9 mouse cellular contexts compared by ENCODE assay signal in the genomic region with DNA sequence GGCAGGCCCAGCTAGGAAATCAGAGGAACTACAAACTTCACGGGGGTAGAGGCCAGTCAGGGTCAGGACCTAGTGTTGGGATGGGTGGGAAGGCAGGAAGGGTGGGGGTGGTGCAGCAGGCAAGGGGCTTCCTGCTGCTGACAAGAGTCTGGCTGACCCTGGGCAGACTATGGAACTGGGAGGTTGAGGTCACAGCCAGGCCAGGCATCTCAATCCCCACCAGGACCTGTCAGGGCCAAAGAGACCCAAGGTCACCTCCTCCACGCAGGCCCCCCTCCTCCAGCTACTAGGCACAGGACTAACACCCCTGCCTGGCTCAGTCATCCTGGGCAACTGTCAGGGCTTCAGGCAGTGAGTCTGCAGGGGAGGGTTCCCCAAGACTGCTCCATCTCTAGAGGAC. TPM values are rescaled to one million over a fixed set of nuclear protein-coding genes. Genes with fewer than 3 reads are reported as not detected.
DNase-seq lines count a peak whose midpoint lies in the region; ATAC-seq and TF ChIP-seq lines count a peak whose summit lies in the region.
"Had no signal": no experiment of that assay in that cellular context is flagged by ENCODE, and none has a peak within 500 bp of the region (broad histone marks: within the 10 kb centered on the region; RNA-seq: fewer than 3 reads in every experiment).

No protein-coding gene starts in this region.

- no peak for DNase-seq in lung, postnatal 25 days (ENCODE audit: low spot score)
- no peak for DNase-seq in kidney, postnatal 0 days (ENCODE audit: low spot score)
- no peak for DNase-seq in testis, postnatal 10 days (ENCODE audit: low spot score)
- DNase-seq: cerebellum, adult 11-12 months had no signal

- 0 out of 2 replicates have a peak, but pooled peaks have one; percentile 3 for ATAC-seq in lung, embryonic 15.5 days (ENCODE audit: borderline replicate concordance, extremely low read depth, low FRiP score, low TSS enrichment)
- no peak for ATAC-seq in heart, embryonic 14.5 days (ENCODE audit: insufficient number of reproducible peaks, insufficient read depth, low FRiP score, low read depth)
- ATAC-seq in kidney, postnatal 0 days (replicated peaks; ENCODE audit: low FRiP score, low read depth), result no peak
- ATAC-seq in forebrain, embryonic 12.5 days (ENCODE audit: low FRiP score), result no peak
- ATAC-seq: Patski had no signal

- H3K27me3 ChIP-seq in lung, embryonic 15.5 days, result peaks cover 8% of the 10 kb centered on the region; the same call in 1 of the 2 replicates
- H3K27me3 ChIP-seq in heart, embryonic 14.5 days (ENCODE audit: control insufficient read depth, insufficient read depth, low read length), result no peaks in the 10 kb centered on the region
- H3K27me3 ChIP-seq in kidney, postnatal 0 days (ENCODE audit: insufficient read depth, low read length), result no peaks in the 10 kb centered on the region
- H3K27me3 ChIP-seq in myocyte (ENCODE audit: control insufficient read depth, insufficient read depth, insufficient read length), result no peaks in the 10 kb centered on the region
- H3K27me3 ChIP-seq in forebrain, embryonic 12.5 days, result peaks cover 16% of the 10 kb centered on the region
- H3K27me3 ChIP-seq: Patski had no signal

- H3K4me3 ChIP-seq in lung, embryonic 15.5 days, result no peak overlapping the region
- no peak overlapping the region for H3K4me3 ChIP-seq in heart, embryonic 14.5 days (ENCODE audit: control insufficient read depth in 1 of 2, insufficient read depth in 1 of 2, low read depth in 1 of 2, low read length in 2 of 2)
- H3K4me3 ChIP-seq in kidney, postnatal 0 days (replicated peaks; ENCODE audit: low read depth, low read length), result no peak overlapping the region
- no peak overlapping the region for H3K4me3 ChIP-seq in myocyte
- no peak overlapping the region for H3K4me3 ChIP-seq in forebrain, embryonic 12.5 days (replicated peaks)

- H3K36me3 ChIP-seq in lung, embryonic 15.5 days, result peaks cover 49% of the 10 kb centered on the region
- peaks cover 44% of the 10 kb centered on the region for H3K36me3 ChIP-seq in heart, embryonic 14.5 days (ENCODE audit: control insufficient read depth, insufficient read depth, low read length)
- H3K36me3 ChIP-seq in kidney, postnatal 0 days (ENCODE audit: insufficient read depth, low read length), result peaks cover 39% of the 10 kb centered on the region
- peaks cover 10% of the 10 kb centered on the region for H3K36me3 ChIP-seq in myocyte (ENCODE audit: control insufficient read depth, insufficient read depth)
- peaks cover 47% of the 10 kb centered on the region for H3K36me3 ChIP-seq in forebrain, embryonic 12.5 days (replicated peaks)

- no peak overlapping the region for H3K9ac ChIP-seq in lung, embryonic 15.5 days
- peak overlapping the region; percentile 58 for H3K9ac ChIP-seq in heart, embryonic 14.5 days (ENCODE audit: low read length)
- no peak overlapping the region; the same call in 1 of the 2 replicates for H3K9ac ChIP-seq in kidney, postnatal 0 days (ENCODE audit: low read depth, low read length)
- no peak overlapping the region for H3K9ac ChIP-seq in forebrain, embryonic 12.5 days

- peak overlapping the region; percentile 93 for H3K27ac ChIP-seq in lung, embryonic 15.5 days
- peak overlapping the region; percentile 93 to 96 for H3K27ac ChIP-seq in heart, embryonic 14.5 days (replicated peaks in 1 of 2; ENCODE audit: control insufficient read depth in 1 of 2, insufficient read depth in 1 of 2, low read depth in 2 of 2, low read length in 2 of 2)
- H3K27ac ChIP-seq in kidney, postnatal 0 days, result peak overlapping the region; percentile 84
- H3K27ac ChIP-seq in forebrain, embryonic 12.5 days, result no peak overlapping the region

- no peak for TF ChIP-seq POLR2A in myocyte (IDR thresholded peaks at IDR 0.05; ENCODE audit: insufficient read length, low read depth)

- H3K4me1 ChIP-seq in lung, embryonic 15.5 days, result peaks cover 49% of the 10 kb centered on the region
- H3K4me1 ChIP-seq in heart, embryonic 14.5 days (ENCODE audit: control insufficient read depth in 2 of 2, insufficient read depth in 2 of 2, low read length in 2 of 2), result peaks cover 37 to 40% of the 10 kb centered on the region in 2 experiments
- peaks cover 18% of the 10 kb centered on the region for H3K4me1 ChIP-seq in kidney, postnatal 0 days (replicated peaks; ENCODE audit: insufficient read depth, low read length)
- H3K4me1 ChIP-seq in forebrain, embryonic 12.5 days, result peaks cover 3% of the 10 kb centered on the region; the same call in 1 of the 2 replicates

- WGBS in lung, embryonic 15.5 days, result 29% methylated on average over 2 of the region's 2 CpGs
- WGBS in heart, embryonic 14.5 days, result 11% methylated on average over 2 of the region's 2 CpGs
- WGBS in kidney, postnatal 0 days, result 5% methylated on average over 2 of the region's 2 CpGs
- 62% methylated on average over 2 of the region's 2 CpGs for WGBS in forebrain, embryonic 12.5 days

- peak overlapping the region; percentile 53; the same call in 1 of the 2 replicates for H3K4me2 ChIP-seq in lung, embryonic 15.5 days
- peak overlapping the region; percentile 52 for H3K4me2 ChIP-seq in heart, embryonic 14.5 days (ENCODE audit: low read length)
- H3K4me2 ChIP-seq in kidney, postnatal 0 days (ENCODE audit: low read length), result no peak overlapping the region
- H3K4me2 ChIP-seq in myocyte (ENCODE audit: low read depth), result no peak overlapping the region
- H3K4me2 ChIP-seq in forebrain, embryonic 12.5 days, result no peak overlapping the region

- no peak for TF ChIP-seq CTCF in kidney, postnatal 0 days (IDR thresholded peaks at IDR 0.05; ENCODE audit: low read depth)

- peaks cover 2% of the 10 kb centered on the region for H3K79me2 ChIP-seq in myocyte (ENCODE audit: control insufficient read depth, insufficient read depth)

- H3K9me3 ChIP-seq in lung, embryonic 15.5 days, result no peaks in the 10 kb centered on the region
- no peaks in the 10 kb centered on the region for H3K9me3 ChIP-seq in heart, embryonic 14.5 days (ENCODE audit: control insufficient read depth, low read length)
- no peaks in the 10 kb centered on the region for H3K9me3 ChIP-seq in kidney, postnatal 0 days (replicated peaks; ENCODE audit: low read length)
- no peaks in the 10 kb centered on the region for H3K9me3 ChIP-seq in forebrain, embryonic 12.5 days

- no peak overlapping the region for H3ac ChIP-seq in myocyte (ENCODE audit: control insufficient read depth, insufficient read length)

TF ChIP-seq in myocyte, 11 proteins besides CTCF, POLR2A, EP300 and RAD21:
- TF ChIP-seq TCF3 (IDR thresholded peaks at IDR 0.05; ENCODE audit: insufficient read length, low read depth) (no peak), CEBPB (IDR thresholded peaks at IDR 0.05; ENCODE audit: insufficient read depth, poor library complexity, severe bottlenecking) (no peak), MYOD1 (IDR thresholded peaks at IDR 0.05; ENCODE audit: control insufficient read depth in 1 of 3, insufficient read length in 2 of 3, low read depth in 2 of 3) (no peak), MAX (IDR thresholded peaks at IDR 0.05; ENCODE audit: low read depth) (no peak), POLR2AphosphoS2 (IDR thresholded peaks at IDR 0.05; ENCODE audit: insufficient read length, low read depth) (peak; percentile 12)

RNA-seq across cellular contexts. Expression of a gene that starts 0.6 kb away (rescaled TPM):
- polyA plus RNA-seq in lung, embryonic 15.5 days (2015; fragmentation: Nextera tagmentation; extraction: Ambion mirVana), result 17.8 and 18.3 TPM in 2 replicates
- polyA plus RNA-seq in heart, embryonic 14.5 days (2014; fragmentation: Nextera tagmentation; extraction: Ambion mirVana), result 9.5 and 11.3 TPM in 2 replicates
- polyA plus RNA-seq in kidney, postnatal 0 days (2015; fragmentation: Nextera tagmentation; extraction: Ambion mirVana), result 16.1 and 17.5 TPM in 2 replicates
- polyA plus RNA-seq in myocyte (2012; fragmentation: generic; extraction: Trizol), result 0.16 TPM
- 2.1 and 2.9 TPM in 2 replicates for polyA plus RNA-seq in forebrain, embryonic 12.5 days (2016; fragmentation: Nextera tagmentation; extraction: Ambion mirVana)
- polyA plus RNA-seq: Patski had no signal

RNA-seq across cellular contexts. Expression of a gene that starts 7.1 kb away (rescaled TPM):
- polyA plus RNA-seq in lung, embryonic 15.5 days (2015; fragmentation: Nextera tagmentation; extraction: Ambion mirVana), result 48.4 and 49.9 TPM in 2 replicates
- 16.6 and 16.9 TPM in 2 replicates for polyA plus RNA-seq in heart, embryonic 14.5 days (2014; fragmentation: Nextera tagmentation; extraction: Ambion mirVana)
- 24.5 and 26.4 TPM in 2 replicates for polyA plus RNA-seq in kidney, postnatal 0 days (2015; fragmentation: Nextera tagmentation; extraction: Ambion mirVana)
- polyA plus RNA-seq in myocyte (2012; fragmentation: generic; extraction: Trizol), result 31.3 TPM
- 60.8 and 61.8 TPM in 2 replicates for polyA plus RNA-seq in forebrain, embryonic 12.5 days (2016; fragmentation: Nextera tagmentation; extraction: Ambion mirVana)

RNA-seq across cellular contexts. Expression of a gene that starts 15.1 kb away (rescaled TPM):
- 0.07 and 0.10 TPM in 2 replicates for polyA plus RNA-seq in lung, embryonic 15.5 days (2015; fragmentation: Nextera tagmentation; extraction: Ambion mirVana)
- 0.11 TPM in 1 of 2 replicates, not detected in the other for polyA plus RNA-seq in heart, embryonic 14.5 days (2014; fragmentation: Nextera tagmentation; extraction: Ambion mirVana)
- 0.07 and 0.13 TPM in 2 replicates for polyA plus RNA-seq in kidney, postnatal 0 days (2015; fragmentation: Nextera tagmentation; extraction: Ambion mirVana)
- polyA plus RNA-seq in myocyte (2012; fragmentation: generic; extraction: Trizol), result 0.10 TPM
- 0.08 TPM in 1 of 2 replicates, not detected in the other for polyA plus RNA-seq in forebrain, embryonic 12.5 days (2016; fragmentation: Nextera tagmentation; extraction: Ambion mirVana)

RNA-seq across cellular contexts. Expression of a gene that starts 22.3 kb away (rescaled TPM):
- 91.2 and 92.5 TPM in 2 replicates for polyA plus RNA-seq in lung, embryonic 15.5 days (2015; fragmentation: Nextera tagmentation; extraction: Ambion mirVana)
- polyA plus RNA-seq in heart, embryonic 14.5 days (2014; fragmentation: Nextera tagmentation; extraction: Ambion mirVana), result 94.2 and 97.0 TPM in 2 replicates
- 92.4 and 99.0 TPM in 2 replicates for polyA plus RNA-seq in kidney, postnatal 0 days (2015; fragmentation: Nextera tagmentation; extraction: Ambion mirVana)
- 80.2 TPM for polyA plus RNA-seq in myocyte (2012; fragmentation: generic; extraction: Trizol)
- polyA plus RNA-seq in forebrain, embryonic 12.5 days (2016; fragmentation: Nextera tagmentation; extraction: Ambion mirVana), result 92.6 and 97.1 TPM in 2 replicates

RNA-seq across cellular contexts. Expression of a gene that starts 29.3 kb away (rescaled TPM):
- 17.6 and 20.4 TPM in 2 replicates for polyA plus RNA-seq in lung, embryonic 15.5 days (2015; fragmentation: Nextera tagmentation; extraction: Ambion mirVana)
- 3.7 and 6.5 TPM in 2 replicates for polyA plus RNA-seq in heart, embryonic 14.5 days (2014; fragmentation: Nextera tagmentation; extraction: Ambion mirVana)
- 11.3 and 11.6 TPM in 2 replicates for polyA plus RNA-seq in kidney, postnatal 0 days (2015; fragmentation: Nextera tagmentation; extraction: Ambion mirVana)
- 21.7 TPM for polyA plus RNA-seq in myocyte (2012; fragmentation: generic; extraction: Trizol)
- 8.2 and 8.4 TPM in 2 replicates for polyA plus RNA-seq in forebrain, embryonic 12.5 days (2016; fragmentation: Nextera tagmentation; extraction: Ambion mirVana)

Comparison
In these comparisons a context has a peak if more than half of its experiments do, and no peak if none do; other contexts are left out.
1. H3K4me2 ChIP-seq: peak in lung, embryonic 15.5 days (single experiment) and heart, embryonic 14.5 days (single experiment); none in kidney, postnatal 0 days (single experiment), myocyte (single experiment) and forebrain, embryonic 12.5 days (single experiment).